Mouse (Mus musculus) hindbrain, embryonic 15.5 days (tissue): ENCODE measurements around the gene Ccdc187. TPM values are rescaled to one million over a fixed set of nuclear protein-coding genes. Genes with fewer than 3 reads are reported as not detected.

Source experiments
- ATAC-seq: fragments of 200-750 bp; cut with Nextera tagmentation; 2 replicates; pipeline ENCODE4 v1.8.0; 2017; ENCODE audit warnings: low read depth, moderate number of reproducible peaks, moderate TSS enrichment; ENCODE audit not compliant: low FRiP score
- H3K27ac ChIP-seq: fragments of 300-500 bp; sonication (generic); replicated peaks from 2 replicates; pipeline ENCODE4 v1.5.1; 2015; ENCODE audit warnings: mild to moderate bottlenecking, inconsistent platforms
- H3K27me3 ChIP-seq: fragments of 300-500 bp; sonication (generic); 2 replicates; pipeline ENCODE4 v1.6.1; 2015; ENCODE audit warnings: control low read depth, inconsistent platforms
- H3K36me3 ChIP-seq: fragments of 300-500 bp; sonication (generic); 2 replicates; pipeline ENCODE4 v1.6.1; 2015; ENCODE audit warnings: control low read depth, inconsistent platforms
- H3K4me1 ChIP-seq: fragments of 300-500 bp; sonication (generic); replicated peaks from 2 replicates; pipeline ENCODE4 v1.6.1; 2015; ENCODE audit warnings: control low read depth, inconsistent platforms
- H3K4me2 ChIP-seq: fragments of 300-500 bp; sonication (generic); 2 replicates; pipeline ENCODE4 v1.6.1; 2015; ENCODE audit warnings: moderate library complexity, mild to moderate bottlenecking, inconsistent platforms
- H3K4me3 ChIP-seq: fragments of 300-500 bp; sonication (generic); 2 replicates; pipeline ENCODE4 v1.5.1; 2015; ENCODE audit warnings: mild to moderate bottlenecking, inconsistent platforms
- H3K9ac ChIP-seq: fragments of 300-500 bp; sonication (generic); 2 replicates; pipeline ENCODE4 v1.6.1; 2015; ENCODE audit warnings: inconsistent platforms
- H3K9me3 ChIP-seq: fragments of 300-500 bp; sonication (generic); 2 replicates; pipeline ENCODE4 v1.6.1; 2016; ENCODE audit warnings: control low read depth, inconsistent platforms
- WGBS: fragments of 180-500 bp; shearing (Covaris S2); methylation state at CpG from one replicate; pipeline ENCODE4 v1.1.7; 2015; 5-methylcytosine and 5-hydroxymethylcytosine counted together
- polyA plus RNA-seq: library from polyadenylated mRNA; unstranded; fragments of >200 nt; fragmentation: Nextera tagmentation; extraction: Ambion mirVana; gene quantifications from 2 replicates; pipeline ENCODE4 v1.2.1, GENCODE M21; 2015

Ccdc187 gene
- polyA plus RNA-seq, 1 experiment from 2014 or later = 0.16 TPM

- H3K27me3 ChIP-seq = no peaks in the 10 kb centered on the region
- H3K4me3 ChIP-seq = no peak overlapping the region
- no peaks in the 10 kb centered on the region for H3K36me3 ChIP-seq
- peak overlapping the region; percentile 26; the same call in 1 of the 2 replicates for H3K9ac ChIP-seq
- H3K4me1 ChIP-seq = peaks cover 47% of the 10 kb centered on the region
- H3K4me2 ChIP-seq = peak overlapping the region; percentile 38
- ATAC-seq = no peak; the same call in 1 of the 2 replicates
- WGBS = 5% methylated on average over 4 of the region's 4 CpGs
- peak overlapping the region; percentile 84 for H3K27ac ChIP-seq
- no peaks in the 10 kb centered on the region for H3K9me3 ChIP-seq
Observed at GRCm38 (mm10) chr2:26298856-26299230, 4.5 kb upstream of the Ccdc187 start.

- WGBS = 1% methylated on average over 10 of the region's 10 CpGs
- Histone ChIP-seq H3K27ac (peak overlapping the region; percentile 84), H3K9me3 (no peaks in the 10 kb centered on the region), H3K4me3 (0 out of 2 replicates have a peak overlapping the region, but pooled peaks have one; percentile 6), H3K4me1 (peaks cover 47% of the 10 kb centered on the region), H3K9ac (peak overlapping the region; percentile 26; the same call in 1 of the 2 replicates), H3K4me2 (peak overlapping the region; percentile 38), H3K27me3 (no peaks in the 10 kb centered on the region), H3K36me3 (no peaks in the 10 kb centered on the region)
- peak; percentile 88 for ATAC-seq
Observed at GRCm38 (mm10) chr2:26298208-26298855, 4.0 kb upstream of the Ccdc187 start.

GRCm38 (mm10) chr2:26296606-26297195, 2.3 kb upstream of the Ccdc187 start:
- H3K27ac ChIP-seq = peak overlapping the region; percentile 84
- no peak overlapping the region for H3K9ac ChIP-seq
- H3K4me3 ChIP-seq = no peak overlapping the region
- H3K9me3 ChIP-seq = no peaks in the 10 kb centered on the region
- peaks cover 47% of the 10 kb centered on the region for H3K4me1 ChIP-seq
- H3K36me3 ChIP-seq = no peaks in the 10 kb centered on the region
- H3K4me2 ChIP-seq = no peak overlapping the region
- no peaks in the 10 kb centered on the region for H3K27me3 ChIP-seq
- no peak for ATAC-seq
- WGBS = 21% methylated on average over 6 of the region's 6 CpGs

- WGBS = 83% methylated on average over 5 of the region's 5 CpGs
- H3K4me1 ChIP-seq = peaks cover 6% of the 10 kb centered on the region
- ATAC-seq = no peak
- H3K4me3 ChIP-seq = no peak overlapping the region
- no peaks in the 10 kb centered on the region for H3K9me3 ChIP-seq
- H3K27ac ChIP-seq = no peak overlapping the region
- H3K36me3 ChIP-seq = no peaks in the 10 kb centered on the region
- H3K4me2 ChIP-seq = no peak overlapping the region
- no peak overlapping the region for H3K9ac ChIP-seq
- H3K27me3 ChIP-seq = no peaks in the 10 kb centered on the region
Observed at GRCm38 (mm10) chr2:26290133-26290532, 4.2 kb downstream of the Ccdc187 start.

GRCm38 (mm10) chr2:26286391-26286790, 8.0 kb downstream of the Ccdc187 start:
- Histone ChIP-seq H3K9me3 (no peaks in the 10 kb centered on the region), H3K4me2 (no peak overlapping the region), H3K4me3 (no peak overlapping the region), H3K27me3 (no peaks in the 10 kb centered on the region), H3K27ac (no peak overlapping the region), H3K36me3 (no peaks in the 10 kb centered on the region), H3K4me1 (peaks cover 6% of the 10 kb centered on the region), H3K9ac (no peak overlapping the region)
- ATAC-seq = no peak
- 35% methylated on average over 7 of the region's 7 CpGs for WGBS

- Histone ChIP-seq H3K4me3 (no peak overlapping the region), H3K9ac (no peak overlapping the region), H3K4me1 (peaks cover 6% of the 10 kb centered on the region), H3K4me2 (no peak overlapping the region), H3K27me3 (no peaks in the 10 kb centered on the region), H3K36me3 (no peaks in the 10 kb centered on the region), H3K9me3 (no peaks in the 10 kb centered on the region), H3K27ac (no peak overlapping the region)
- 40% methylated on average over 7 of the region's 7 CpGs for WGBS
- ATAC-seq = peak; percentile 45; the same call in 1 of the 2 replicates
Observed at GRCm38 (mm10) chr2:26285804-26286203, 8.6 kb downstream of the Ccdc187 start.

- 76% methylated on average over 11 of the region's 11 CpGs for WGBS
- Histone ChIP-seq H3K4me3 (no peak overlapping the region), H3K27ac (no peak overlapping the region), H3K4me1 (peaks cover 2% of the 10 kb centered on the region), H3K36me3 (no peaks in the 10 kb centered on the region), H3K4me2 (no peak overlapping the region), H3K9me3 (no peaks in the 10 kb centered on the region), H3K9ac (no peak overlapping the region), H3K27me3 (no peaks in the 10 kb centered on the region)
- ATAC-seq = no peak
Observed at GRCm38 (mm10) chr2:26280594-26280993, 13.8 kb downstream of the Ccdc187 start.

- no peaks in the 10 kb centered on the region for H3K36me3 ChIP-seq
- H3K27ac ChIP-seq = no peak overlapping the region
- no peak overlapping the region for H3K4me2 ChIP-seq
- H3K9me3 ChIP-seq = no peaks in the 10 kb centered on the region
- H3K4me3 ChIP-seq = no peak overlapping the region
- ATAC-seq = no peak
- no peak overlapping the region for H3K9ac ChIP-seq
- H3K27me3 ChIP-seq = no peaks in the 10 kb centered on the region
- WGBS = 75% methylated on average over 3 of the region's 3 CpGs
- H3K4me1 ChIP-seq = no peaks in the 10 kb centered on the region
Observed at GRCm38 (mm10) chr2:26279712-26280111, 14.6 kb downstream of the Ccdc187 start.

- H3K27me3 ChIP-seq = no peaks in the 10 kb centered on the region
- no peak overlapping the region for H3K4me2 ChIP-seq
- H3K27ac ChIP-seq = no peak overlapping the region
- H3K9ac ChIP-seq = no peak overlapping the region
- 24% methylated on average over 7 of the region's 7 CpGs for WGBS
- ATAC-seq = peak; percentile 73; the same call in 1 of the 2 replicates
- H3K36me3 ChIP-seq = no peaks in the 10 kb centered on the region
- H3K4me3 ChIP-seq = no peak overlapping the region
- H3K4me1 ChIP-seq = no peaks in the 10 kb centered on the region
- H3K9me3 ChIP-seq = no peaks in the 10 kb centered on the region
Observed at GRCm38 (mm10) chr2:26273611-26274010, 20.7 kb downstream of the Ccdc187 start.

GRCm38 (mm10) chr2:26268216-26268615, 26.1 kb downstream of the Ccdc187 start:
- H3K36me3 ChIP-seq = no peaks in the 10 kb centered on the region
- H3K4me3 ChIP-seq = no peak overlapping the region
- no peak for ATAC-seq
- H3K27me3 ChIP-seq = no peaks in the 10 kb centered on the region
- 74% methylated on average over 3 of the region's 3 CpGs for WGBS
- H3K4me1 ChIP-seq = no peaks in the 10 kb centered on the region
- H3K9ac ChIP-seq = no peak overlapping the region
- H3K27ac ChIP-seq = no peak overlapping the region
- H3K9me3 ChIP-seq = no peaks in the 10 kb centered on the region
- no peak overlapping the region for H3K4me2 ChIP-seq

- Histone ChIP-seq H3K4me3 (no peak overlapping the region), H3K9me3 (no peaks in the 10 kb centered on the region), H3K4me2 (no peak overlapping the region), H3K9ac (no peak overlapping the region), H3K4me1 (no peaks in the 10 kb centered on the region), H3K27me3 (no peaks in the 10 kb centered on the region), H3K27ac (no peak overlapping the region), H3K36me3 (no peaks in the 10 kb centered on the region)
- no peak for ATAC-seq
- 88% methylated on average over 10 of the region's 10 CpGs for WGBS
Observed at GRCm38 (mm10) chr2:26266066-26266742, 28.2 kb downstream of the Ccdc187 start.

GRCm38 (mm10) chr2:26265095-26265494, 29.3 kb downstream of the Ccdc187 start:
- H3K36me3 ChIP-seq = no peaks in the 10 kb centered on the region
- H3K27me3 ChIP-seq = no peaks in the 10 kb centered on the region
- no peak for ATAC-seq
- no peak overlapping the region for H3K9ac ChIP-seq
- H3K4me3 ChIP-seq = no peak overlapping the region
- 76% methylated on average over 2 of the region's 2 CpGs for WGBS
- H3K4me2 ChIP-seq = no peak overlapping the region
- no peaks in the 10 kb centered on the region for H3K4me1 ChIP-seq
- no peak overlapping the region for H3K27ac ChIP-seq
- H3K9me3 ChIP-seq = no peaks in the 10 kb centered on the region
